Mouse (Mus musculus): ENCODE measurements around the gene Gmeb1.

- TF ChIP-seq ZKSCAN1 (IDR thresholded peaks at IDR 0.05; ENCODE audit: low read depth, low read length): no peak
- no peak for TF ChIP-seq POLR2A (IDR thresholded peaks at IDR 0.05; ENCODE audit: control insufficient read depth in 1 of 2, insufficient read depth in 1 of 2, low read depth in 1 of 2, low read length in 2 of 2, poor library complexity in 1 of 2)
- TF ChIP-seq JUND (IDR thresholded peaks at IDR 0.05; ENCODE audit: low read depth, low read length): no peak
- TF ChIP-seq CTCF (IDR thresholded peaks at IDR 0.05 in 2 of 3, conservative IDR thresholded peaks at IDR 0.05 in 1 of 3; ENCODE audit: control insufficient read depth in 1 of 3, insufficient read depth in 1 of 3, low read depth in 2 of 3, low read length in 3 of 3, poor library complexity in 1 of 3, severe bottlenecking in 1 of 3): no peak
- TF ChIP-seq CHD1 (IDR thresholded peaks at IDR 0.05; ENCODE audit: low read depth, low read length): no peak
- no peak for TF ChIP-seq ETS1 (IDR thresholded peaks at IDR 0.05; ENCODE audit: low read depth, low read length)
- no peak for TF ChIP-seq EP300 (IDR thresholded peaks at IDR 0.05; ENCODE audit: low read depth in 1 of 2, low read length in 2 of 2)
- TF ChIP-seq HCFC1 (IDR thresholded peaks at IDR 0.05; ENCODE audit: low read depth, low read length): no peak
- TF ChIP-seq TBP (IDR thresholded peaks at IDR 0.05; ENCODE audit: low read depth, low read length): no peak
- no peak for TF ChIP-seq ZMIZ1 (IDR thresholded peaks at IDR 0.05; ENCODE audit: low read depth, low read length)
- no peak for TF ChIP-seq POLR2AphosphoS5 (IDR thresholded peaks at IDR 0.05; ENCODE audit: borderline replicate concordance, low read depth, low read length)
- TF ChIP-seq CHD2 (IDR thresholded peaks at IDR 0.05; ENCODE audit: low read length): no peak
These were observed 32.4 kb upstream of the Gmeb1 start for GRCm38 (mm10) chr4:132293682-132294240.

Measured in MEL (cell line).